Mouse (Mus musculus): ENCODE measurements around the gene Fmod. TPM values are rescaled to one million over a fixed set of nuclear protein-coding genes. Genes with fewer than 3 reads are reported as not detected.

The Fmod gene
- polyA plus RNA-seq, 1 experiment, result not detected

GRCm38 (mm10) chr1:134074606-134075005 is 37.6 kb downstream of the Fmod start:
- TF ChIP-seq CTCF (IDR thresholded peaks at IDR 0.05; ENCODE audit: low read depth, low read length) (no peak), POLR2A (IDR thresholded peaks at IDR 0.05; ENCODE audit: insufficient read depth, low read length) (no peak), EP300 (IDR thresholded peaks at IDR 0.05; ENCODE audit: insufficient read depth, low read depth, low read length) (no peak)
- no peak overlapping the region for H3K4me3 ChIP-seq (ENCODE audit: low read depth, low read length)
- peaks cover 30% of the 10 kb centered on the region for H3K36me3 ChIP-seq (ENCODE audit: control insufficient read depth, insufficient read depth, low read length, poor library complexity, severe bottlenecking)
- no peaks in the 10 kb centered on the region for H3K27me3 ChIP-seq (ENCODE audit: control insufficient read depth, insufficient read depth, low read length, poor library complexity, severe bottlenecking)
- H3K9ac ChIP-seq (ENCODE audit: low read depth, poor library complexity, severe bottlenecking), result no peak overlapping the region
- no peak overlapping the region for H3K27ac ChIP-seq (ENCODE audit: insufficient read depth, low read length)
- no peaks in the 10 kb centered on the region for H3K4me1 ChIP-seq (ENCODE audit: control insufficient read depth, insufficient read depth, low read length)
- no peaks in the 10 kb centered on the region for H3K9me3 ChIP-seq (replicated peaks; ENCODE audit: control insufficient read depth, insufficient read depth, low read length, poor library complexity, severe bottlenecking)

- peaks cover 30% of the 10 kb centered on the region for H3K36me3 ChIP-seq (ENCODE audit: control insufficient read depth, insufficient read depth, low read length, poor library complexity, severe bottlenecking)
- TF ChIP-seq POLR2A (IDR thresholded peaks at IDR 0.05; ENCODE audit: insufficient read depth, low read length), result no peak
- no peak for TF ChIP-seq CTCF (IDR thresholded peaks at IDR 0.05; ENCODE audit: low read depth, low read length)
- no peak for TF ChIP-seq EP300 (IDR thresholded peaks at IDR 0.05; ENCODE audit: insufficient read depth, low read depth, low read length)
- no peak overlapping the region for H3K27ac ChIP-seq (ENCODE audit: insufficient read depth, low read length)
- peaks cover 2% of the 10 kb centered on the region for H3K4me1 ChIP-seq (ENCODE audit: control insufficient read depth, insufficient read depth, low read length)
- H3K27me3 ChIP-seq (ENCODE audit: control insufficient read depth, insufficient read depth, low read length, poor library complexity, severe bottlenecking), result no peaks in the 10 kb centered on the region
- no peaks in the 10 kb centered on the region for H3K9me3 ChIP-seq (replicated peaks; ENCODE audit: control insufficient read depth, insufficient read depth, low read length, poor library complexity, severe bottlenecking)
- no peak overlapping the region for H3K9ac ChIP-seq (ENCODE audit: low read depth, poor library complexity, severe bottlenecking)
- H3K4me3 ChIP-seq (ENCODE audit: low read depth, low read length), result no peak overlapping the region
Measured at GRCm38 (mm10) chr1:134075532-134075931, 38.5 kb downstream of the Fmod start.

- no peak for TF ChIP-seq CTCF (IDR thresholded peaks at IDR 0.05; ENCODE audit: low read depth, low read length)
- no peak for TF ChIP-seq EP300 (IDR thresholded peaks at IDR 0.05; ENCODE audit: insufficient read depth, low read depth, low read length)
- no peak for TF ChIP-seq POLR2A (IDR thresholded peaks at IDR 0.05; ENCODE audit: insufficient read depth, low read length)
- Histone ChIP-seq H3K36me3 (ENCODE audit: control insufficient read depth, insufficient read depth, low read length, poor library complexity, severe bottlenecking) (peaks cover 30% of the 10 kb centered on the region), H3K9ac (ENCODE audit: low read depth, poor library complexity, severe bottlenecking) (0 out of 2 replicates have a peak overlapping the region, but pooled peaks have one; percentile 94), H3K9me3 (replicated peaks; ENCODE audit: control insufficient read depth, insufficient read depth, low read length, poor library complexity, severe bottlenecking) (no peaks in the 10 kb centered on the region), H3K4me1 (ENCODE audit: control insufficient read depth, insufficient read depth, low read length) (peaks cover 2% of the 10 kb centered on the region), H3K27me3 (ENCODE audit: control insufficient read depth, insufficient read depth, low read length, poor library complexity, severe bottlenecking) (no peaks in the 10 kb centered on the region), H3K4me3 (ENCODE audit: low read depth, low read length) (no peak overlapping the region; the same call in 1 of the 2 replicates), H3K27ac (ENCODE audit: insufficient read depth, low read length) (no peak overlapping the region)
Measured at GRCm38 (mm10) chr1:134076789-134077188, 39.7 kb downstream of the Fmod start.

GRCm38 (mm10) chr1:134077389-134078060 is 40.5 kb downstream of the Fmod start:
- H3K27me3 ChIP-seq (ENCODE audit: control insufficient read depth, insufficient read depth, low read length, poor library complexity, severe bottlenecking), result no peaks in the 10 kb centered on the region
- no peak overlapping the region for H3K27ac ChIP-seq (ENCODE audit: insufficient read depth, low read length)
- no peak for TF ChIP-seq EP300 (IDR thresholded peaks at IDR 0.05; ENCODE audit: insufficient read depth, low read depth, low read length)
- TF ChIP-seq POLR2A (IDR thresholded peaks at IDR 0.05; ENCODE audit: insufficient read depth, low read length), result no peak
- TF ChIP-seq CTCF (IDR thresholded peaks at IDR 0.05; ENCODE audit: low read depth, low read length), result no peak
- H3K9ac ChIP-seq (ENCODE audit: low read depth, poor library complexity, severe bottlenecking), result peak overlapping the region; percentile 94; the same call in 1 of the 2 replicates
- peak overlapping the region; percentile 86 for H3K4me3 ChIP-seq (ENCODE audit: low read depth, low read length)
- H3K4me1 ChIP-seq (ENCODE audit: control insufficient read depth, insufficient read depth, low read length), result peaks cover 2% of the 10 kb centered on the region
- H3K9me3 ChIP-seq (replicated peaks; ENCODE audit: control insufficient read depth, insufficient read depth, low read length, poor library complexity, severe bottlenecking), result no peaks in the 10 kb centered on the region
- peaks cover 30% of the 10 kb centered on the region for H3K36me3 ChIP-seq (ENCODE audit: control insufficient read depth, insufficient read depth, low read length, poor library complexity, severe bottlenecking)

GRCm38 (mm10) chr1:134078061-134078795 is 41.2 kb downstream of the Fmod start:
- H3K4me1 ChIP-seq (ENCODE audit: control insufficient read depth, insufficient read depth, low read length), result peaks cover 4% of the 10 kb centered on the region
- no peaks in the 10 kb centered on the region for H3K9me3 ChIP-seq (replicated peaks; ENCODE audit: control insufficient read depth, insufficient read depth, low read length, poor library complexity, severe bottlenecking)
- H3K36me3 ChIP-seq (ENCODE audit: control insufficient read depth, insufficient read depth, low read length, poor library complexity, severe bottlenecking), result peaks cover 30% of the 10 kb centered on the region
- no peaks in the 10 kb centered on the region for H3K27me3 ChIP-seq (ENCODE audit: control insufficient read depth, insufficient read depth, low read length, poor library complexity, severe bottlenecking)
- peak overlapping the region; percentile 94 for H3K9ac ChIP-seq (ENCODE audit: low read depth, poor library complexity, severe bottlenecking)
- TF ChIP-seq EP300 (IDR thresholded peaks at IDR 0.05; ENCODE audit: insufficient read depth, low read depth, low read length), result no peak
- TF ChIP-seq POLR2A (IDR thresholded peaks at IDR 0.05; ENCODE audit: insufficient read depth, low read length), result no peak
- no peak for TF ChIP-seq CTCF (IDR thresholded peaks at IDR 0.05; ENCODE audit: low read depth, low read length)
- H3K27ac ChIP-seq (ENCODE audit: insufficient read depth, low read length), result no peak overlapping the region
- H3K4me3 ChIP-seq (ENCODE audit: low read depth, low read length), result peak overlapping the region; percentile 86
